Mouse (Mus musculus) C2C12 (cell line): ENCODE data around the gene Hnrnpa3. TPM values are rescaled to one million over a fixed set of nuclear protein-coding genes. Genes with fewer than 3 reads are reported as not detected.
"Not testable (repeated sequence)": the region's sequence is repeated elsewhere in the genome, so short reads cannot be mapped to it uniquely, and the experiment has no call there.

ENCODE experiments used
- H3K27me3 ChIP-seq: one replicate; pipeline ENCODE4 v1.6.1; 2011; ENCODE audit not compliant: control insufficient read depth, insufficient read depth, insufficient read length
- H3K36me3 ChIP-seq: one replicate; pipeline ENCODE4 v1.6.1; 2011; ENCODE audit not compliant: control insufficient read depth, insufficient read depth
- H3K4me3 ChIP-seq: one replicate; pipeline ENCODE4 v1.5.1; 2011; ENCODE audit warnings: mild to moderate bottlenecking, control low read depth; ENCODE audit not compliant: poor library complexity, insufficient read depth, severe bottlenecking
- H3K79me2 ChIP-seq: one replicate; pipeline ENCODE4 v1.6.1; 2011; ENCODE audit not compliant: control insufficient read depth, insufficient read depth
- H3K79me3 ChIP-seq: one replicate; pipeline ENCODE4 v1.6.1; 2011; ENCODE audit warnings: low read depth, control low read depth
- H3ac ChIP-seq: one replicate; pipeline ENCODE3; 2011; ENCODE audit warnings: low read depth; ENCODE audit not compliant: control insufficient read depth, insufficient read length
- CEBPB ChIP-seq: IDR thresholded peaks from one replicate; pipeline ENCODE4 v1.6.1; 2011; ENCODE audit warnings: low read depth, mild to moderate bottlenecking, control low read depth, moderate library complexity
- CTCF ChIP-seq: IDR thresholded peaks from one replicate; pipeline ENCODE4 v1.5.1; 2011; ENCODE audit not compliant: control insufficient read depth, insufficient read depth, insufficient read length
- FOSL1 ChIP-seq: IDR thresholded peaks from one replicate; pipeline ENCODE4 v1.8.0; 2011; ENCODE audit warnings: mild to moderate bottlenecking, low read length; ENCODE audit not compliant: poor library complexity, insufficient read depth, severe bottlenecking
- MAX ChIP-seq: IDR thresholded peaks from one replicate; pipeline ENCODE4 v1.6.1; 2011; ENCODE audit warnings: mild to moderate bottlenecking, control low read depth
- MYOD1 ChIP-seq: IDR thresholded peaks from one replicate; pipeline ENCODE4 v1.6.1; 2011; ENCODE audit warnings: low read depth; ENCODE audit not compliant: control insufficient read depth, insufficient read length
- MYOG ChIP-seq: IDR thresholded peaks from one replicate; pipeline ENCODE4 v1.6.1; 2011; ENCODE audit not compliant: control insufficient read depth, insufficient read length; ENCODE audit errors: extremely low read depth
- USF1 ChIP-seq: IDR thresholded peaks from one replicate; pipeline ENCODE4 v1.6.1; 2011; ENCODE audit warnings: low read depth, mild to moderate bottlenecking, control low read depth, moderate library complexity
- polyA plus RNA-seq: library from polyadenylated mRNA; unstranded; fragments of >200 nt; fragmentation: generic; extraction: Trizol; gene quantifications from one replicate; pipeline ENCODE4 v1.2.1, GENCODE M21; 2012; ENCODE audit warnings: missing spikeins

Gene Hnrnpa3
- polyA plus RNA-seq, 1 experiment: 341 TPM

GRCm38 (mm10) chr2:75688901-75689300 lies 29.8 kb downstream of the Hnrnpa3 start:
- Histone ChIP-seq H3K79me3 (peaks cover 94% of the 10 kb centered on the region), H3K4me3 (no peak overlapping the region), H3K79me2 (peaks cover 99% of the 10 kb centered on the region), H3ac (no peak overlapping the region), H3K36me3 (peaks cover 24% of the 10 kb centered on the region), H3K27me3 (no peaks in the 10 kb centered on the region)
- TF ChIP-seq MYOD1: peak; percentile 2
- TF ChIP-seq FOSL1: peak; percentile 27
- TF ChIP-seq MYOG: no peak
- TF ChIP-seq MAX: peak; percentile 70
- no peak for TF ChIP-seq CTCF
- TF ChIP-seq CEBPB: no peak
- no peak for TF ChIP-seq USF1

GRCm38 (mm10) chr2:75689482-75690158 lies 30.6 kb downstream of the Hnrnpa3 start:
- H3K79me3 ChIP-seq: peaks cover 94% of the 10 kb centered on the region
- peaks cover 31% of the 10 kb centered on the region for H3K36me3 ChIP-seq
- H3K27me3 ChIP-seq: no peaks in the 10 kb centered on the region
- H3K4me3 ChIP-seq: no peak overlapping the region
- H3ac ChIP-seq: no peak overlapping the region
- TF ChIP-seq CTCF: no peak
- no peak for TF ChIP-seq MYOD1
- no peak for TF ChIP-seq MAX
- TF ChIP-seq USF1: no peak
- no peak for TF ChIP-seq CEBPB
- TF ChIP-seq MYOG: no peak
- TF ChIP-seq FOSL1: no peak
- peaks cover 99% of the 10 kb centered on the region for H3K79me2 ChIP-seq

GRCm38 (mm10) chr2:75690656-75691055 lies 31.6 kb downstream of the Hnrnpa3 start:
- H3ac ChIP-seq: no peak overlapping the region
- H3K27me3 ChIP-seq: no peaks in the 10 kb centered on the region
- peaks cover 100% of the 10 kb centered on the region for H3K79me2 ChIP-seq
- no peak overlapping the region for H3K4me3 ChIP-seq
- peaks cover 96% of the 10 kb centered on the region for H3K79me3 ChIP-seq
- peaks cover 38% of the 10 kb centered on the region for H3K36me3 ChIP-seq
- TF ChIP-seq MYOD1 (no peak), MYOG (no peak), FOSL1 (no peak), USF1 (no peak), CEBPB (no peak), CTCF (no peak), MAX (no peak)

- H3K79me3 ChIP-seq: peaks cover 96% of the 10 kb centered on the region
- H3ac ChIP-seq: no peak overlapping the region
- TF ChIP-seq MYOD1 (no peak), FOSL1 (no peak), USF1 (no peak), MYOG (no peak), CTCF (no peak), MAX (no peak), CEBPB (no peak)
- peaks cover 100% of the 10 kb centered on the region for H3K79me2 ChIP-seq
- no peaks in the 10 kb centered on the region for H3K27me3 ChIP-seq
- H3K36me3 ChIP-seq: peaks cover 44% of the 10 kb centered on the region
- H3K4me3 ChIP-seq: no peak overlapping the region
Observed at GRCm38 (mm10) chr2:75691316-75691715, 32.3 kb downstream of the Hnrnpa3 start.

GRCm38 (mm10) chr2:75692369-75692768 lies 33.3 kb downstream of the Hnrnpa3 start:
- peaks cover 97% of the 10 kb centered on the region for H3K79me3 ChIP-seq
- H3K36me3 ChIP-seq: peaks cover 54% of the 10 kb centered on the region
- peaks cover 100% of the 10 kb centered on the region for H3K79me2 ChIP-seq
- no peaks in the 10 kb centered on the region for H3K27me3 ChIP-seq
- TF ChIP-seq MAX (no peak), FOSL1 (no peak), CTCF (no peak), CEBPB (no peak), USF1 (no peak), MYOD1 (no peak)
- H3K4me3 ChIP-seq: no peak overlapping the region
- H3ac ChIP-seq: no peak overlapping the region

- H3K27me3 ChIP-seq, H3K4me3 ChIP-seq, H3ac ChIP-seq: not testable (repeated sequence)
- Histone ChIP-seq H3K79me2 (peaks cover 100% of the 10 kb centered on the region), H3K79me3 (peaks cover 98% of the 10 kb centered on the region), H3K36me3 (peaks cover 69% of the 10 kb centered on the region)
Observed at GRCm38 (mm10) chr2:75694926-75695325, 35.9 kb downstream of the Hnrnpa3 start.
